Mouse (Mus musculus): ENCODE measurements around the gene Selenos.

DNA sequence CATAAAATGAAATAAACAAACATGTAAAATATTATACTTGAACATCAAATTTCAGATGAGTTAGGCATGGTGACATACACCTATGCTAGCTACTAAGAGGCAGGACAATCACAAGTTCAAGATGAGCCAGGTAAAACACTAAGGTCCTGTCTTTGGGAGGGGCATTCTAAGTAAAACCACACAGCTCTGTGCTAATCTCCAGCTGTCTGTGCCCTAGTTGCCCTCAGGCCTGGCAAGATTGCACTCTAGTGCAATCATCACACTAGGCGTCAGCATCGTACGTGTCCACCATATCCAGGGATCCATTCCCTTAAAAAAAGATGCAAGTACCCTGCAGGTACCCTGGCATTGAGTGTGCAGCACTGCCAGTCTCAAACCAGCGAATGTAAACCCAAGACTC lies 57.9 kb downstream of the Selenos start:
- TF ChIP-seq USF1 (IDR thresholded peaks at IDR 0.05; ENCODE audit: low read depth) (no peak), REST (IDR thresholded peaks at IDR 0.05; ENCODE audit: insufficient read depth, insufficient read length) (no peak), POLR2A (IDR thresholded peaks at IDR 0.05; ENCODE audit: insufficient read length, low read depth) (no peak), MAX (IDR thresholded peaks at IDR 0.05; ENCODE audit: low read depth) (no peak), SRF (IDR thresholded peaks at IDR 0.05; ENCODE audit: control insufficient read depth, insufficient read length, low read depth) (no peak)
